Mouse (Mus musculus): Measurements from ENCODE around the gene Rasa4.
"Not testable (repeated sequence)": the region's sequence is repeated elsewhere in the genome, so short reads cannot be mapped to it uniquely, and the experiment has no call there.

Gene Rasa4

DNA sequence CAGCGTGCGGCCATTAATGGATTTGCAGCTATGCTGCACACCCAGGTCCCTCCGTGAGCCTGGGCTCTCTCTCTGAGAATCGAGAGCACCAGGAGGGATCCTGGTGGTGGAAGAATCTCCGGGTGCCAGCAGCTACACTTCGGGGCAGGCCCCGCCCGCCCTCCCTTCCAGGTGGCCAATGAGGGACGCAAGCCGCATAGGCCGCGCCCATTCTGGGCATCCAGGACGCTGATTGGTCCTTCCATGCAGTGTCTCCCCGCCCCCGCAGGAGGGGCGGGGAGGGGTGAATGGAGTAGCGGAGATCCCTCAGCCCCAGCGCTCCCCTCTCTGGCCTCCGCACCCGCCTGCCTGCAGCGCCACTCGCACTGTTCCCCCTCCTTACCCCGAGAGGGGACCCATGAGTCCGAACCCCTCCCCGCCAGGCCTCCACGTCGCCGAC is at the start of gene Rasa4:
Rasa4 (plus strand) TSS at position 248 of the 439 bp plus-strand sequence.
- peak; percentile 96 to 97 for DNase-seq

DNA sequence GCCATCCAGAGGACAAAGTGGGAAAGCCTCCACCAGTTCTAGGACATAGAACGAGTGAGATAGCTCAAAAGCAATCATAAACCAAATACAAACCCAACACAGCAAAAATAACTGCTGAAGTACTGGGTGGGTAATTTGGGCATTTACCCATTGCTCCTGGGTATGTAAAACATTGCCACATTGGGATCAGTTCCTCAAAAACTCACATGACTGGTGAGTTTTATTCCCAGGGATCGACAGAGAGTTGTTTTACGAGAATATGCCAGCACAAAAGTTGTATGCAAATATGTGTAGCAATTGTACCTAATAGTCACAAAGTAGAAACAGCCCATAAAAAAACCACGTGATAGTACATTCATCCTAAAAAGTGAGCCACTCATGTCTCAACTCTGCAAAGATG is 48.8 kb upstream of the Rasa4 start:
- no peak for DNase-seq

DNA sequence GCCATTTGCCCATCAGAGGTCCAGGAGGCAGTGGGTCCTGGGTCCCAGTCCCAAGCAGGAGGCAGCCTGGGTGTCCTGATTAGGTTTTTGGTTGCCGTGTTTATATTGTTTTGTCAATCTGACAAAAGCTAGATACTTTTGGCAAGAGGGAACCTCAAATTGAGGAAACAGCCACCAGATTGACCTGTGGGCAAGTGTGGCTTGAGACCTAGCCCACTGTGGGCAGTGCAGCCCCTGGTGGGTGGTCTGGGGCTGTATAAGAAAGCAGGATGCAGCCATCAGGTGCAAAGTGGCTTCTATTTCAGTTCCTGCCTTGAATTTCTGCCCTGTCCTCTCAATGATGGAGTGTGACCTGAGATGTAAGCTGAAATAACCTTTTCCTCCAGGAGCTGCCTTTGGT is 48.4 kb upstream of the Rasa4 start:
- no peak for DNase-seq

DNA sequence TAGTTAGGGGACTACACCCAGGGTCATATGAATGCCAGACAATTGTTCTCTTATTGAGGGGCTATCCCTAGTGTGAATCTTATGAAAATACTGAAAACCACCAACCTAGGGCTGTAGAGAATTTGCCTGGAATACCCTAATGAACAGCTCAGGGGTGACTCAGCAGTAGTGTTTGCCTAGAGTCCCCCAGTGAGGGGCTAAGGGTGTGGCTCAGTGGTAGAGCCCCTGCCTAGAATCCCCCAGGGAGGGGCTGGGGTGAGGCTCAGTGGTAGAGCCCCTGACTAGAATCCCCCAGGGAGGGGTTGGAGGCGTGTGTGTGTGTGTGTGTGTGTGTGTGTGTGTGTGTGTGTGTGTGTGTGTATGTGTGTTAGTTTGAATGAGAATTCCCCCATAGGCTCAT is 47.0 kb upstream of the Rasa4 start:
- DNase-seq = no peak

DNA sequence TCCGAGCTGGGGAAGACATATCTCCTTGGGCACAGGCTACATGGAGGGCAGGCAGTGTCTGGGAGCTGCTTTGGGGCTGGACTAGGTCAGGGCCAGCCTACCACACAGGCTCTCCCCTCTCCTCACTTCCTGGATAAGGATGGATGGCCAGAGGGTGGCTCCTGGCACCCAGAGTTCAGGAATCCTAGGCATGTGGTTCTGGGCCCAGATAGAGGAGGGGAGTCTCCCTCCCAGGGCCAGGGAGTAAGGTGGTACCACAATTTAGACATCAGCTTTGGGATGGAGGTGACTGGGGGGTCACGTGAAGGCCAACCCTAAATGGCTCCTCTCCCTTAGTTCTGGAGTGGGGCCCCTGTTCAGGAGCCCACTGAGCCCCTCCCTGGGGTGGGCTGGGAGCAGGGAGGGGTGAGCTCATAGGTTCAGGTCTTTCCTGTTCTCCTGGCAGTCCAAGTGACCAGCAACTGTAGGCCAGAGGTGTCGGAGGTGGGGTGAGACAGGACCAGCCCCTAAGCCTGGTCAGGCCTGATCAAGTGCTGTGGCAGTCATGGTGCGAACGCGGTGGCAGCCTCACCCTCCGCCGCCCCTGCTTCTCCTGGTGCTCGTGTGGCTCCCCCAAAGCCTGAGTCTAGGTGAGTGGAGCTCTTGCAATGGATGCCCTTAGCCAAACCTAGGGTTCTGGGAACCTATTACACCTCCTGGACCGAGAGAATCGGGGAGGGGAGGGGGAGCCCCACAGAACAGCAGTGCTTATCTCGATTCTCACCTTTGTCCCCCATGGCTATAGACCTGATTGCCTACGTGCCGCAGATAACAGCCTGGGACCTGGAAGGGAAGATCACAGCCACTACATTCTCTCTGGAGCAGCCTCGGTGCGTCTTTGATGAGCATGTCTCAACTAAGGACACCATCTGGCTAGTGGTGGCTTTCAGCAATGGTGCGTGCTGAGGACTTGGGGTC is 45.2 kb upstream of the Rasa4 start, which contains the start of gene Upk3b:
Upk3b (plus strand) TSS at position 239 of the 957 bp plus-strand sequence.
- DNase-seq = peak in 1 of 2 experiments; percentile 34

DNA sequence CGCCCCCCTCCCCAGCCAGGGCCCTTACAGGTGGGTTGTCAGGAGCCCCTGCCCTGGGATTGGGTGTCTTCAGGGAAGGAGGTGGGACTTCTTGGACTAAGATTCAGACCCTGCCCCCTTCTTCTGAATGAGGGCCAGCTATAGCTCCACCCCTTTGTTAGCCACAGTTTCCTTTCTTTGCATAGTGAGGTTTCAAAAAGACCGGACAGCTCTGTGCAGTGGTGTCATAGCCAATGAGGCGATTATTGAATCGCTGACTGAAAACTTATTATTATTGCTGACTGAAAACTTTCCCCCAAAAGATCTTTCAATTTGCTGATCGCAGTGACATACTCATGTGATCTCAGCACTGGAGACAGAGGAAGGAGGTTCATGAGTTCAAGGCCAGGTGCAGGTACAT is 43.5 kb upstream of the Rasa4 start:
- no peak for DNase-seq

DNA sequence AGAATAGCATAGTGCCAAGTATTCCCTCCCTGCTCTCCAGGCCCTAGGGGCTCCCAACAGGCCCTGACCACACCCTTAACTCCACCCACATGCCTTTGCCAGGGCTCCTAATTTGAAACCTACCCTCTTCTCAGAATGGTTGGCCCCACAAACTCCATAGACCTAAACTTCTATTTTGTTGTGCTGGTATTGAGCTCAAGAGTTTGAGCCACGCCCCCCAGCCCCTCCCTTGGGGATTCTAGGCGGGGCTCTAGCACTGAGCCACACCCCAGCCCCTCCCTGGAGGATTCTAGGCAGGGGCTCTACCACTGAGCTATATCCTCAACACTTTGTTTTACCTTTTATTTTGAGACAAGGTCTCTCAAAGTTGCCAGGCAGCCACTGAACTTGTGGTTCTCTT is 42.5 kb upstream of the Rasa4 start:
- DNase-seq = no peak

DNA sequence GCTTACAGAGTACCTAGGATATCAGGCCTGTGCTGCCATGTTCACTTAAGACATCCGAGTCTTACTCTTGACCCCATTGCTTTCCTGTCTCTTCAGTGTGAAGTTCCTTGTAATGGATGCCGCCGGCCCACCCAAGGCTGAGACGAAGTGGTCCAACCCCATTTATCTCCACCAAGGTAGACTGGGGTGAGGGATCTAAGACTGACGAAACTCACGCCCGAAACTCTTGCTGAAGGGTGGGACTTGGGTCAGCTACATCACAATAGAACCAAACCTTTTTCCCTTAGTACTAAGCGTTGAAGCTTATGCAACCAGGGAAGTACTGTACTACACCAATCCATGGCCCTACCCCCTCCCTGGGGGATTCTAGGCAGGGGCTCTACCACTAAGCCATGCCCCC is 42.0 kb upstream of the Rasa4 start:
- DNase-seq = no peak

DNA sequence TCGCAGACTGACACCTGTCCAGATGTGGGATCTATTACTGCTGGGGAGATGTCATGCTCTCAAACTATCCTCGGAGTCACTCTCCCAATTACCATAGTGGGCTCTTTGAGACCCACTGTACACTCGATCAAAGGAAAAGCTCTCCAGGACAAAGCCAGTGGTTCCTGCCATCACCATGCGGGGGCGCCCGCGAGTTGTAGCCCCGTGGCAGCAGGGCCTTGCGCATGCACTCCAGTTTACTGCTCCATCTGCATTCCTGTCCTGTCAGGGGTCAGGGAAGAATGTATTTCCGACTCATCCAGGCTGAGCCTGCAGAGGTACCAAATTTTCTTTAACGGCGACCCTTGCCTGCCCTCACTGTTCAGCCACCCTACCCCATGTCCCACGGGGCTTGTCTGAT is 38.9 kb upstream of the Rasa4 start:
- DNase-seq = no peak

DNA sequence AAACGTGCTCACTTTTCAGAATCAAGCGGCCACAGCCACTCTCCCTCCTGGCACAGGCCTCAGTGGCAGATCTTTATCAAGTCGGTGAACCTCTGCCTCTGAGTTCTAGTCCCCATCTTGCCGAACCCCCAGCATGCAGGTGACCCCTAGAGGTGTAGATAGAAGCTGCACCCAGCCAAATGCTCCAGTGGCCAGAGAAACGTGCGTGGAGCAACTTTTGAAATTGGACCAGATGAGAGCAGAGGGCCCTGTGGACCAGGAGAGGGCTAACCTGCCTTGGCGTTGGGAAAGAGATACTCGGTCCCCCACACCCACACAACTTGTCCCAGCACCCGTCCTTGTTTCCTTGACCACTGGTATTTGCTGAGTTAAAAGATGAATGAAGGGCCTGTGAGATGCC is 38.3 kb upstream of the Rasa4 start:
- DNase-seq = peak in 1 of 2 experiments; percentile 34

DNA sequence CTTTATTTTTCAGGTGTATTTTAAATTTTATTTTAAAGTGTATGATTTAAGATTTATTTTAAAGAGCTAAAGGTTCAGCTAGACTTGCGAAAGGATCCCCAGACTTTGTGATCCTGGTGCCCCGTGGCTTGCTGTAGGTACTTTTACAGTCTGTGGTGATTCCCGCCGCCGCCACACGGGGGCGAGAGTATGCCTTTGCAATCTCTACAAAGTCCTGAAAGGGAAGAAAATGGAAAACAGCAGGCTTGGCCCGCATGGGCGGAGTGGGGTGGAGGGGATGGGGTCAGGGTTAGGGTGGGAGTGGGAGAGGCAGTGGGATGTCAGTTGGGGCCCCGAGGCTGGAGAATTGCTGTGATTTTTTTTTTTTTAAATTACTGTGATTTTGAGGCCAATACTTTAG is 37.7 kb upstream of the Rasa4 start:
- DNase-seq = peak; percentile 78 to 80

DNA sequence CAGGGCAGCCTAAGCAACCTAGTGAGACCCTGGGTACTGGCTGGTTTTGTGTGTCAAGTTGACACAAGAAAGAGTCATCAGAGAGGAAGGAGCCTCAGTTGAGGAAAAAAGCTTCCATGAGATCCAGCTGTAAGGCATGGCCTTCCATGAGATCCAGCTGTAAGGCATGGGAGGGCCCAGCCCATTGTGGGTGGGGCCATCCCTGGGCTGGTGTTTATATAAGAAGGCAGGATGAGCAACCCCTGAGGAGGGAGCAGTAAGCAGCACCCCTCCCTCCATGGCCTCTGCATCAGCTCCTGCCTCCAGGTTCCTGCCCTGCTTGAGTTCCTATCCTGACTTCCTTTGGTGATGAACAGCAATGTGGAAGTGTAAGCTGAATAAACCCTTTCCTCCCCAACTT is 35.2 kb upstream of the Rasa4 start:
- not testable (repeated sequence) for DNase-seq

DNA sequence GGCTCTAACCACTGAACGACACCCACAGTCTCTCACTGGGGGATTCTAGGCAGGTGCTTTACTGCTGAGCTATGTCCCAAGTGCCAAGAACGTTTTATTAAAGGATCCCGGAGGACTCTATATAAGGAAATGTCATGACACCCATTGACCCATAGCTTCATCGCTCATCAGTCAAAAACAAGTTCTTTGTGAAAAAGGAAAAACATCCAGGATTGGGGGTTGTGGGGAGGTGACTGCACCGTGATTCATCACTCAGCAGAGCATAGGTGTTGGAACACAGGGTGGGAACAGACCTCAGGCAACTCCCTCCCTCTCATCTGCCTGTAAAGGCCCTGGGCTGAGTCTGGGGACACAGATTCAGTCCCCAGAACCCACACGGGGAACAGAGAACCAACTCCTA is 33.8 kb upstream of the Rasa4 start:
- DNase-seq = no peak

DNA sequence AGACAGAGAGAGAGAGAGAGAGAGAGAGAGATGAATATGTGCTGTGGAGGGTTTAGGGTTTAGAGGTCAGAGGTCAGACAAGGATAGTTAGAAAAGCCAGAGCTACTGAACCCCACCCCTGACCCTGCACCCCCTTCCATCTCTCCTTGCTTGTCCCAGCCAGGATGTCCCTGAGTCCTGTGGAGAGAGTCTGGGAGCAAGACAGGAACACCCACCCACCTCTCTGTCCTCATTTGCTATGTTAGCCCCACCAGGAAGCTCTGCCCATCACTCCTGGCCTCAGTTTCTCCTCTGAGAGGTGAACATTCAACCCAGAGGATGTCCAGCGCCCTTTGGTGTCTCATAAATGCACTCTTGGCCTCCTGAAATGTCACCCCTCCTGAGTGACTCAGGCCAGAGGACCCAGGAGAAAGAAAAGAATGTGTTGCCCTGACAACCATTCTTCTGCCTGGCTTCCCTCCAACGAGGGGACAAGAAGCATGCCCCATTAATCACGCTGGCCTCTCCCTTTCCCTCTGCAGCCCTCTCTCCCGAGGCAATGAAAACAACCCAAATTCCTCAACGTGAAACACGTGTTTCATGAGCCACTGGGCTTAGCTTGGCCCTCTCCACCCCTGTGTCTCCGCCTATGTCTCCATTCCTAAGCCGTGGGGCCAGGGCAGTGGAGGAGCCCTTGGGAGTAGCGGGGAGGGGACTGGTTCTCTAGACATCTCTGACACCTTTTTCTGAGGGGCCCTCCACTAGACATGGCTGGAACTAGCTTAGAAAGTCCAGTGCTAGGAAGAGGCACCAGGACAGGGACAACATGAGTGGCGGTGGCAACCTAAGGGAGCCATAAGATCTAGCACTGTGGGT is 32.3 kb upstream of the Rasa4 start:
- peak; percentile 34 to 64 for DNase-seq

DNA sequence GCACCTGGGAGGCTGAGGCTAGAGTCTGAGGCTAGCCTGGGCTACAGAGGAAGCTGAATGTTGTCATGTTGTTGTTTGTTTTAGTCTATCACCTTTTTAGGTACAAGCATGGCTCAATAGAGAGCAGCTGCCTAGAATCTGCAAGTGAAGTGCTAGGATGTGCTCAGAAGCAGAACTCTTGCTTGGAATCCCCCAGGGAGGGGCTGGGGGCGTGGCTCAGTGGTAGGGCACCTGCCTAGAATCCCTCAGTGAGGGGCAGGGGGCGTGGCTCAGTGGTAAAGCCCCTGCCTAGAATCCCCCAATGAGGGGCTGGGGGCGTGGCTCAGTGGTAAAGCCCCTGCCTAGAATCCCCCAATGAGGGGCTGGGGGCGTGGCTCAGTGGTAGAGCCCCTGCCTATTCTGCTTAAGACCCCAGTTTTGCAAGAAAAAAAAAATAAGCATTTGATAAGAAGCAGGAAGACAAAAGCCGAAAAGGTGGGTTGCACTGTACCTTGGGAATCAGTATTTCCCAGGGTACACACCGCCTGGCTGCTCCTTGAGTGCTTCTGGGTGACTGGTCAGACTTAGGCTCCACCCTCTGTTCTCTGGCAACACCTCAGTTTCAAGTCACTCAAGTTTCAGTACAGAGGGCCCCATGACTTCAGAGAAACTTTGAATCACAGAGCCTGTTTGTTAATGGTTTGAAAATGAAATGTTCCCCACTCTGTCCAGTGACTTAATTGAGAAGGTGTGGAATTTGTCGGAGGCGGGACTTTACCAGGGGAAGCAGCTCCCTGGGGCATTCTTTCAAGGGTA is 30.7 kb upstream of the Rasa4 start:
- DNase-seq = peak; percentile 41 to 68

DNA sequence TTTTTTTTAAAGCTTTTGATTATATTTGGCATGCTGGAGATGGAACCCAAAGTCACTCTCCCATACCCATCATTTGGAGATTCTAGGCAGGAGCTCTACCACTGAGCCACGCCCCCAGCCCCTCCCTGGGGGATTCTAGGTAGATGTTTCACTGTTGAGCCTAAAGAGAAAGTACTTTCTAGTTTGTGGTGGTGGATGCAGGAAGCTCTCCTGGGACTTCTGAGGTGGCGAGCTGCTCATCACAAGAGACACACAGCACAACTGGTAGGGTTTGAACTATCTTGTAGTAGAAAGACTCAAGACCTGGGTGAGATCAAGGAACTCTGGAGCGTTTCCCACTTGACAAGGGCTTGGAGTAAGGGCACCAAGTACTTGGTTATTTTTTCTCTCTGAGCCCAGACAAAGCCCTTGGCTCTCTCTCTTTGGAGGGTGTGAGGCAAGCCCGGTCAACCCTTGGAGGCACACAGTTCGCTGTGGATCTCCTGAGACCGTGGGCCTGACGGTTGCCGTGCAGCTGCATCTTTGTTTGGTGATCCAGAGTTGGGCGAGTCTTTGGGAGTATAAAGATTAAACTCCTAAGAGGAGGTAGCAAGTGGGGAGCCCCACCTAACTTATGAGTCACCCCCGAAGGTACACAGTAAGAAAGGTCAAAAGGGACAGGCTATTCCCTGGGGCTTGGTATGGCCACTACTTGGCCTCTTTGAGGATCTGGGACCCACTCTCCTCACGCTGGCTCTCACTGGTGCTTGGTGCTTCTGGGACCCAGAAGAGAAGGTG is 29.2 kb upstream of the Rasa4 start, which contains the start of gene Upk3bl:
Upk3bl (plus strand) TSS at position 192 of the 777 bp plus-strand sequence.
- DNase-seq = no peak

DNA sequence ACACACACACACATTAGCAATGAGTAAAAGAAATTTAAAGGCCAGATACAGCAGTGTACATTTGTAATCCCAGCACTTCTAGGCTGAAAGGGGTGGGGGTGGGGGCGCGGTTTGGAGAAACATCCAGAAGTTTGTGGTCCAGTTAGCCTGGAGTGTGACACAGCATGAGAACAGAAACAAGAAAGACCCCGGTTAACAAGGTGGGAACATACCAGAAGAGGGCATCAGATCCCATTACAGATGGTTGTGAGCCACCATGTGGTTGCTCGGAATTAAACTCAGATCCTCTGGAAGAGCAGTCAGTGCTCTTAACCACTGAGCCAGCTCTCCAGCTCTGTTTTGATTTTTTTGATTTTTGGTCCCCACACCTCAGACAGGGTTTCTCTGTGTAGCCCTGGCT is 27.7 kb upstream of the Rasa4 start:
- no peak for DNase-seq

DNA sequence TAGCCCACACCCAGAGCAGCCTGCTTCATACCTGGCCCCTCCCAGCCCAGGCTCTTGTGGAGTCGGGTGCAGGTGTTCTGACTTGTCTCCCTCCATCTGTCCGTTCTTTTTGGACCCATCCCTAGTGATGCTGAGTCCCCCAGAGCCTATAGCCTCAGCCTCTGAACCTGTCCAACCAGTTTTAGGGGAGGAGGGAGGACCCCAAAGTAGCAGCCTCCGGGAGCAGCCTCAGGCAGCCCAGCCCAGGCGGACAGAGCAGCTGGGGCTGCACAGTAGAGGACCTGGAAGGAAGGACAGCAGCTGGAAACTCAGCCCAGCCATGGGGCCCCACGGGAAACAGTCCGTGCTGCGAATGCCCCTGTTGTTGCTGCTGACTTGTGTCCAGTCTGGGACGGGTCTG is 26.6 kb upstream of the Rasa4 start:
- no peak for DNase-seq

DNA sequence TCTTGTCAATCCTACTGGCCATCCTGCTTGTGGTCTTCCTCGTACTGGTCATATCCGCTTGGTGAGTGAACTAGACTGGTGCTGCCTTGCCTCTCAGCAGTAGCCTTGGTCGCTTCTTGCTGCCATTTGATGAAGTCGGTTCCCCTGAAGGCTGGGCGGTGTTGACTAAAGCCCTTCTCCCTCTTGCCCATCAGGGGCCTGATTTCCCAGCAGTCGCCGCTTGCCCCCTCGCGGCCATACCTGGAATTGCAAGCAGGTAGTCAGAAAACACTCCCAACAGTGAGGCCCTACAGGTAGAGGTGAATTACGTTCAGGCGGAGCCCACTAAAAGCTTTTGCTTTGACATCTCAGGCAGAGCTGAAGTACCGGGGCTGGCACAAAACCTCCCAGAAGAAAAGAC is 22.1 kb upstream of the Rasa4 start:
- peak; percentile 68 to 76 for DNase-seq

DNA sequence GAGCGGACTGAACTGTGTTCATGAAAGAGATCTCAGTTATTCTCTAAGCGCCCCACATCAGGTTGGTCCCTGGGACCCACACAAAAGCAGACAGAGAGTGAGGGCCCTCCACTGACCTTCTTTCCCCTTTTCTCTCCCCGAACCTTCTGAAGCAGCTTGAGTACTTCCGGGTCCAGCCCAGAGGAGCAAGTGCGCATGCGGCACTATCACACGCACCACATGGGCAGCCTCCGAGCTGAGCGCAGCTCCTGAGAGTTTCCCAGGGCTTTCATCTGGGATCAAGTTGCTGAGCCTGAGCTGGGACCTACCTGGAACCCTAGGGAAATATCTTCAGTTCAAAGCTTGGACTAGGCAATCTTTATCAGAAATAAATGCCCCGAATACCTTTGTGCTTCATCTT is 19.8 kb upstream of the Rasa4 start:
- no peak for DNase-seq

DNA sequence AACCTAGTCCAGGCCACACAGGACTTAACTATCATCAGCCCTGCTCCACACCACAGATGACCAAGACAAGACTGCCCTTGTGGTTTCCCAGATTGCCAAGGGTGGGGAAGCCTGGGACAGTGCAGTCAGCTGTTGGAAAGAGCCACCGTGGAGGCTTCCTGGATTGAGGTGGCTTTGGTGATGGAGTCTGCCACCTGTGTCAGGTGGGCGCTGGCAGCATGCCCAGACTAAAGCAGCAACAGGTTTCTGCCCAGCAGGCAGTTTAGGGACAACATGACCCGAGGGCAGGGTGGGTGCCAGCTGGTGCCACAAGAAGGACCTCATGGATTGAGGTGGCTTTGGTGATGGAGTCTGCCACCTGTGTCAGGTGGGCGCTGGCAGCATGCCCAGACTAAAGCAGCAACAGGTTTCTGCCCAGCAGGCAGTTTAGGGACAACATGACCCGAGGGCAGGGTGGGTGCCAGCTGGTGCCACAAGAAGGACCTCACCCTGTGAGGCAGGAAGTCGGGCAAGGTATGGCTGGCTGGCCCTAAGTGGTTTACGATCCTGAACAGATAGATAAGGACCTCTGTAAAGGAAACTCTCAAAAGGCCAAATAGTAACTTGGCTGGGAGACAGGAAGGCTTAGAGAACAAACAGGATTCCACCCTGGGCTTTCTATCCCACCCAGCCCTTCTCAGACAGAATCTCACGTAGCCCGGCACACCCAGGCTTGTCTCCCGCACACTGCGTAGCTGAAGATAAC is 17.1 kb upstream of the Rasa4 start:
- peak; percentile 25 to 58 for DNase-seq
